Mouse (Mus musculus) lung, adult 2 months (tissue): Measurements from ENCODE around the gene Aldh16a1. TPM values are rescaled to one million over a fixed set of nuclear protein-coding genes. Genes with fewer than 3 reads are reported as not detected.

ENCODE experiments used
- DNase-seq: peaks from one replicate; pipeline ENCODE4 v3.0.0; 2022
- H3K4me1 ChIP-seq: fragments of 200-500 bp; 2 replicates; pipeline ENCODE4 v1.6.1; 2011; ENCODE audit warnings: low read length; ENCODE audit not compliant: control insufficient read depth, insufficient read depth
- H3K4me3 ChIP-seq: fragments of 200-500 bp; replicated peaks from 2 replicates; pipeline ENCODE3; 2011; ENCODE audit warnings: low read depth, mild to moderate bottlenecking, control low read depth, low read length; ENCODE audit errors: extremely low read depth
- CTCF ChIP-seq: fragments of 200-500 bp; IDR thresholded peaks from 2 replicates; pipeline ENCODE4 v1.5.1; 2011; ENCODE audit warnings: mild to moderate bottlenecking, low read length, control low read depth; ENCODE audit not compliant: insufficient read depth
- POLR2A ChIP-seq: fragments of 200-500 bp; IDR thresholded peaks from 2 replicates; pipeline ENCODE4 v1.6.1; 2011; ENCODE audit warnings: low read depth, mild to moderate bottlenecking, control low read depth, low read length, borderline replicate concordance; ENCODE audit errors: extremely low read depth
- WGBS: fragments of 180-500 bp; shearing (Covaris S2); methylation state at CpG from one replicate; pipeline ENCODE4 v1.1.7; 2018; 5-methylcytosine and 5-hydroxymethylcytosine counted together
- polyA plus RNA-seq: library from polyadenylated mRNA; depleted of rRNA; stranded (reverse); fragments of >200 nt; gene quantifications from 2 replicates; pipeline ENCODE4 v1.2.3, GENCODE M21; 2012; rRNA removed

Gene Aldh16a1
- 48.6 and 58.5 TPM in 2 replicates for polyA plus RNA-seq

DNA sequence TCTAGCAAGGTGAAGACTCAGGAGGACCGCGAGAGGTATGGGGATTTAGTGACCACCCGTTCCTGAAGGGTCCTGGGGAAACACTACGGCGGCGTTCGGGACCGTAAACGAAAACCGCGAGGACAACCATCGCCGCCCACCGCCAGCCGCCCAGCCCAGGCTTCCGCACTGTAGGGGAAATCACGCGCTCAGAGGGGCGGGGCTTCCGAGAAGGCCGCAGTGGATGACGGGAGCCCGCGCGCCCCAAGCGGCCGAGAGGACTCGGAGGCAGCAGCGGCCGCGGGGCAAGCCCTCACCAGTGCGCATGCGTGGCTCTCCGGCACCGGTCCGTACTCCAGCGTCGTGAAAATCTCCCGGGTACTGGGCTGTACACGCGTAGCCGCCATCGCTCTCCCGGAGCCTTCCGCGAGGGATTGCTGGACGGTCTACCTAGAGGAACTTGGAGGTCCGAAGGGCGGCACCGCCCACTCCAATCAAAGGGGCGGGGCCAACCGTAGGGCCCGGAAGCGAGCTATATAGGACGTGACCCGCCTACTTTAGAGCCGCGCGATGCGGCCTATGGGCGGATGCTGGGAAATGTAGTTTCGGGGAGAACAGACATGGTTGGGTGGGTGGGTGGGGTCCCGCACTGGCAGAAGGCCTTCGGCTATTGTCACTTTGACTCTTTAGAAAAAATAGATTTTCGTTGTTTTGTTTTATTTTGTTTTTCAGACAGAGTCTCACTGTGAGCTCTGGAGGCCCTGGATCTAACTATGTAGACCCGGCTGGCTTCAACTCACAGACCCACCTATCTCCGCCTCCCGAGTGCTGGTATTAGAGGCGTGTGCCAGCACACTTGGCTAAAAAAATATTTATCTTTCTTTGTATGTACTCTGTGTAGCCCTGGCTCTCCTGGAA, at the start of gene Aldh16a1, which contains the start of gene Pih1d1:
Aldh16a1 (minus strand) TSS at position 489 of the 897 bp plus-strand sequence.
Pih1d1 (plus strand) TSS at position 208 of the 897 bp plus-strand sequence.
- Histone ChIP-seq H3K4me1 (peaks cover 6% of the 10 kb centered on the region), H3K4me3 (peak within 1 kb of the TSS; percentile 93)
- 1% methylated on average over 69 of the region's 69 CpGs for WGBS
- peak; percentile 97 for DNase-seq
- TF ChIP-seq CTCF (no peak), POLR2A (peak; percentile 96)

DNA sequence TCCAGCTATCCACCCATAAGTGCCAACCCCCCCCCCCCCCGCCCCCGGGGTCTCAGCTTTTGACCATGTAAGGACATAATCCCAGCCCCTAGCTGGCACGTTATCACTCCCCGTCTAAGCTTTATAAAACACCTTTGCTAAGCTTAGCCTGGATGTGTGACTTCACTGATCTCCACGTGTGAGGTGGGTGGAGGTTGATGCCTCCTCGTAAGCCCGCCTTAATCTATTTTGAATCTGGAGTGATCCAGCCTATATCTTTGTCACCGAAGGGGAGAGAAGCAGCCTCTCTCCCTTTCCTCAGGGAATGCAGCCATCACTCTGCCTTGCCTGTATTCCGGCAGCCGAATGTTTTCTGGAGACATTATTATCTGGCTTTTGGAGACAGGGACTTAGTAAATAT, 48.3 kb upstream of the Aldh16a1 start:
- 39% methylated on average over 10 of the region's 10 CpGs for WGBS
- no peak for DNase-seq
- Histone ChIP-seq H3K4me3 (no peak overlapping the region), H3K4me1 (no peaks in the 10 kb centered on the region)
- TF ChIP-seq POLR2A (no peak), CTCF (no peak)

GRCm38 (mm10) chr7:45198961-45199360, 44.6 kb upstream of the Aldh16a1 start:
- 73% methylated on average over 11 of the region's 11 CpGs for WGBS
- no peak for DNase-seq
- TF ChIP-seq CTCF, result no peak
- Histone ChIP-seq H3K4me1 (no peaks in the 10 kb centered on the region), H3K4me3 (no peak overlapping the region)

GRCm38 (mm10) chr7:45198435-45198834, 44.1 kb upstream of the Aldh16a1 start:
- TF ChIP-seq POLR2A, result no peak
- TF ChIP-seq CTCF, result peak; percentile 93
- peak; percentile 59 for DNase-seq
- Histone ChIP-seq H3K4me1 (no peaks in the 10 kb centered on the region), H3K4me3 (no peak overlapping the region)
- 13% methylated on average over 5 of the region's 5 CpGs for WGBS

DNA sequence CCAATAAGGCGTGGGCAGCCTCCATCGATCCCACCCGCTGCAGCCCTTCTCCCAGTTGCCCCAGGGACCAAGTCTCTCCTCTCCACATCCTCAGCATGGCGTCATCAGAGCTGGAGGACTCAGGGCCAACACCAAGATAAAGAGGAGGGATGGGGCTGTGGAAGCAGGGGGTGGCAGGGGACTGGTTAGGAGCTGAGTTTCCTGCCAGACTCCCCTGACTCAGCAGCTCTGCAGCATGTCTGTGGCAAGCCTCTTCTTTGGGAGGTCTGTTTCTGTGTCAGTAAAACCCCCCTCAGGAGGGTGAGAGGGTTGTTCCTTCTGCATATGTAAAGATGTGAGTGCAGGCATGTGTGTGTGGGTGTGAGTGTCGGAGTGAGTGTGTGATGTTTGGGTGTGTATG, 42.6 kb upstream of the Aldh16a1 start:
- DNase-seq, result no peak
- no peak overlapping the region for H3K4me3 ChIP-seq
- no peaks in the 10 kb centered on the region for H3K4me1 ChIP-seq
- 74% methylated on average over 5 of the region's 5 CpGs for WGBS
- TF ChIP-seq CTCF, result no peak
- no peak for TF ChIP-seq POLR2A

DNA sequence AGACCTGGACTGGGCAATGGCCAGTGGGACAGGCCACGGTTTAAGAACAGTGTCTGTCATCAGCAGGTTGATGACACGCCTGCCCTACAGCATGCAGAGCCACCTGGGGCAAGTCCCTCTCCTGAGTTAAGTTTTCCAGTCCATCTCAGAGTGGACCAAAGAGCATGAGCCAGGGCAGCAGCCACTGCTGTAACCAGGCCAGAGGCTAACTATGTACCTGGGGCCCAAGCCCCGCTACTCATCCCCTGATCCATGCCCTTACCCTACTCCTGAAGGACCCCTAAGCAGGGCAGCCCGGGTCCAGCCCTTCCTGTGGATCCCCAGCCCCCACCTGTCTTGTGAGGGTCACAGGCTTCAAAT, 41.8 kb upstream of the Aldh16a1 start:
- no peak for DNase-seq
- WGBS, result 83% methylated on average over 4 of the region's 4 CpGs
- H3K4me3 ChIP-seq, result no peak overlapping the region
- H3K4me1 ChIP-seq, result no peaks in the 10 kb centered on the region
- TF ChIP-seq CTCF (no peak), POLR2A (no peak)

- Histone ChIP-seq H3K4me3 (no peak overlapping the region), H3K4me1 (no peaks in the 10 kb centered on the region)
- WGBS, result 60% methylated on average over 13 of the region's 13 CpGs
- no peak for DNase-seq
- TF ChIP-seq POLR2A (no peak), CTCF (no peak)
Observed at GRCm38 (mm10) chr7:45195341-45196175, 41.2 kb upstream of the Aldh16a1 start.

DNA sequence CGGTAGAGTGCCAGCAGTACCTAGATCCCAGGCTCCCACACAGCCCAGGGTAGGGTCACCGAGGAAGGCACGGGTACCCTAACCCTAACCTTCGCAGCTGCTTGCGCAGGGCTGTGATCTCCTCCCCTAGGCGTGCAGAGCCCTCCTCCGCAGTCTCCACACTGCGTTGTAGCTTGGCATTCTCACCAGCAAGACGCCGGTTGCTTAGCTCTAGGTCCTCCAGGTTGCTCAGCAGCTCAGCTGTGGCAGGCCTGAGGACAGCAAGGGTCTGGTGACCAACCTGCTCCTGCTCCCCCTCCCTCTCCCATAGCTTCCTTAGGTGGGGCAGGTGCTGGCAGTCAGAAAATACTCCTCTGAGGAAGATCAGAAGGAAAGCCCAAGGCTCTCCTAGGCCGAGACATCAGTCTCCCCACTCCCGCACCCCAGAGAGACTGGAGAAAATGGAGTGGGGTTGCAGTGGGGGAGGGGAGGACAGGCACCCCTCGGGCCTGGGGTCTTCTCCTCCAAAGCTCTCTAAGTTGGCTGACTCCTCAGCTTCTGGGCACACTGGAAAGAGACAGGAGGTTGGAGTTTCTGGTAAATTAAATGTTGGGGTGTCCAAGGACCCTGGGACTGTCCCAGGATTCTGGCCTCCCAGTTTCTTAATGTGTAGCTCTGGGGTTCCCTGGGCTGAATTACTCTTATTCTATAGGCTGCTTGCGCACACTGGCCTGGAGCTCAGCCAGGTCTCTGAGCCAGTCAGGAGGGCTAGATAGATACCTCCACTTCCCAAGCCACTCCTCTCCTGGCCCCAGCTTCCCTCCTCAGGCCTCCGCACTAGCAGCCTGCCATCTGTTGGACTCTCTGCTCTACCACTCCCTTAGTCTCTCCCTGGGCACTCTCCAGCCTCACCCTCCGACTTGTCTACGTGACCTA, 39.7 kb upstream of the Aldh16a1 start:
- no peak for TF ChIP-seq CTCF
- TF ChIP-seq POLR2A, result peak; percentile 34; the same call in 1 of the 2 replicates
- no peak for DNase-seq
- WGBS, result 74% methylated on average over 17 of the region's 17 CpGs
- no peak overlapping the region for H3K4me3 ChIP-seq
- no peaks in the 10 kb centered on the region for H3K4me1 ChIP-seq

GRCm38 (mm10) chr7:45193406-45193805, 39.0 kb upstream of the Aldh16a1 start:
- WGBS, result 57% methylated on average over 5 of the region's 5 CpGs
- no peak for DNase-seq
- H3K4me1 ChIP-seq, result no peaks in the 10 kb centered on the region
- TF ChIP-seq POLR2A (no peak), CTCF (no peak)
- no peak overlapping the region for H3K4me3 ChIP-seq
